Mouse (Mus musculus) cerebellum, adult 2 months (tissue): ENCODE data around the gene Nf1. TPM values are rescaled to one million over a fixed set of nuclear protein-coding genes. Genes with fewer than 3 reads are reported as not detected.

Experiments used
- DNase-seq, 2 experiments: peaks; one replicate each; pipeline ENCODE4 v3.0.0; 2021
- H3K27ac ChIP-seq: fragments of 200-500 bp; 2 replicates; pipeline ENCODE4 v1.5.1; 2012; ENCODE audit warnings: low read length, control low read depth, inconsistent platforms; ENCODE audit not compliant: insufficient read depth
- H3K27me3 ChIP-seq: fragments of 200-500 bp; 2 replicates; pipeline ENCODE4 v1.6.1; 2012; ENCODE audit warnings: inconsistent platforms, mild to moderate bottlenecking, low read length, moderate library complexity; ENCODE audit not compliant: control insufficient read depth, insufficient read depth
- H3K4me1 ChIP-seq: fragments of 200-500 bp; 2 replicates; pipeline ENCODE4 v1.6.1; 2011; ENCODE audit warnings: low read length; ENCODE audit not compliant: control insufficient read depth, insufficient read depth
- H3K4me3 ChIP-seq: fragments of 200-500 bp; replicated peaks from 2 replicates; pipeline ENCODE3; 2011; ENCODE audit warnings: mild to moderate bottlenecking, low read depth, low read length, control low read depth; ENCODE audit not compliant: insufficient read depth
- CTCF ChIP-seq: fragments of 200-500 bp; IDR thresholded peaks from 2 replicates; pipeline ENCODE4 v1.5.1; 2011; ENCODE audit warnings: low read depth, mild to moderate bottlenecking, control low read depth, low read length, moderate library complexity, borderline replicate concordance; ENCODE audit not compliant: insufficient read depth
- POLR2A ChIP-seq: fragments of 200-500 bp; IDR thresholded peaks from 2 replicates; pipeline ENCODE4 v1.6.1; 2011; ENCODE audit warnings: low read length, control low read depth, borderline replicate concordance; ENCODE audit not compliant: insufficient read depth
- WGBS: fragments of 180-500 bp; shearing (Covaris S2); methylation state at CpG from one replicate; pipeline ENCODE4 v1.1.7; 2018; 5-methylcytosine and 5-hydroxymethylcytosine counted together
- polyA plus RNA-seq: library from polyadenylated mRNA; depleted of rRNA; stranded (reverse); fragments of >200 nt; gene quantifications from 2 replicates; pipeline ENCODE4 v1.2.3, GENCODE M21; 2012; rRNA removed

Nf1 gene
- polyA plus RNA-seq, 1 experiment, result 40.6 TPM

GRCm38 (mm10) chr11:79629752-79630374 lies 290.4 kb downstream of the Nf1 start:
- no peaks in the 10 kb centered on the region for H3K27me3 ChIP-seq
- no peak overlapping the region for H3K4me3 ChIP-seq
- WGBS, result 91% methylated on average over 7 of the region's 7 CpGs
- TF ChIP-seq POLR2A (no peak), CTCF (no peak)
- H3K27ac ChIP-seq, result no peak overlapping the region
- H3K4me1 ChIP-seq, result peaks cover 12% of the 10 kb centered on the region
- DNase-seq, result no peak

- 48% methylated on average over 6 of the region's 6 CpGs for WGBS
Measured at GRCm38 (mm10) chr11:79630521-79630920, 291.0 kb downstream of the Nf1 start.

More at GRCm38 (mm10) chr11:79630521-79630920, 291.0 kb downstream of the Nf1 start:
- Histone ChIP-seq H3K4me1 (peaks cover 6% of the 10 kb centered on the region), H3K27me3 (no peaks in the 10 kb centered on the region), H3K4me3 (no peak overlapping the region), H3K27ac (no peak overlapping the region)
- DNase-seq, result no peak
- TF ChIP-seq POLR2A (no peak), CTCF (no peak)

Other genes starting within 250 kb of the Nf1 start
- 22.4 and 23.2 TPM in 2 replicates for gene Ksr1, start 193.3 kb upstream of the Nf1 start, polyA plus RNA-seq
- 207 and 217 TPM in 2 replicates for gene Wsb1, start 85.0 kb upstream of the Nf1 start, polyA plus RNA-seq
- not detected in 2 replicates for gene Gm9964, start 42.8 kb upstream of the Nf1 start, polyA plus RNA-seq
- 127 and 137 TPM in 2 replicates for gene Omg, start 164.4 kb downstream of the Nf1 start, polyA plus RNA-seq
- 1.2 TPM in 2 replicates for gene Evi2b, start 184.1 kb downstream of the Nf1 start, polyA plus RNA-seq
- gene Evi2, start 190.9 kb downstream of the Nf1 start, polyA plus RNA-seq, result 0.10 and 0.16 TPM in 2 replicates
- gene Evi2a, start 190.9 kb downstream of the Nf1 start, polyA plus RNA-seq, result 56.4 and 72.3 TPM in 2 replicates